Mouse (Mus musculus) lung, postnatal 0 days (tissue): ENCODE results near the gene Chchd4. TPM values are rescaled to one million over a fixed set of nuclear protein-coding genes. Genes with fewer than 3 reads are reported as not detected.
A peak's percentile ranks its signal among the peaks of the same experiment; 100 is the strongest.

ENCODE experiments used
- ATAC-seq: fragments of 200-750 bp; cut with Nextera tagmentation; 2 replicates; pipeline ENCODE4 v1.8.0; 2017; ENCODE audit warnings: moderate library complexity
- DNase-seq: peaks from one replicate; pipeline ENCODE4 v3.0.0-alpha.2; 2016; ENCODE audit warnings: low spot score
- H3K27ac ChIP-seq: fragments of 300-500 bp; sonication (generic); 2 replicates; pipeline ENCODE4 v1.5.1; 2014; ENCODE audit warnings: antibody characterized with exemption, mild to moderate bottlenecking, low read length, mixed read lengths
- H3K27me3 ChIP-seq: fragments of 300-500 bp; sonication (generic); replicated peaks from 2 replicates; pipeline ENCODE4 v1.6.1; 2014; ENCODE audit warnings: low read length, mixed read lengths; ENCODE audit not compliant: insufficient read depth
- H3K36me3 ChIP-seq: fragments of 300-500 bp; sonication (generic); 2 replicates; pipeline ENCODE4 v1.6.1; 2014; ENCODE audit warnings: low read length, mixed read lengths; ENCODE audit not compliant: insufficient read depth
- H3K4me1 ChIP-seq: fragments of 300-500 bp; sonication (generic); 2 replicates; pipeline ENCODE4 v1.6.1; 2014; ENCODE audit warnings: antibody characterized with exemption, low read depth, low read length, mixed read lengths; ENCODE audit not compliant: insufficient read depth
- H3K4me2 ChIP-seq: fragments of 300-500 bp; sonication (generic); replicated peaks from 2 replicates; pipeline ENCODE4 v1.6.1; 2014; ENCODE audit warnings: low read depth, mild to moderate bottlenecking, low read length, moderate library complexity, mixed read lengths
- H3K4me3 ChIP-seq: fragments of 300-500 bp; sonication (generic); 2 replicates; pipeline ENCODE4 v1.5.1; 2014; ENCODE audit warnings: low read depth, low read length
- H3K9ac ChIP-seq: fragments of 300-500 bp; sonication (generic); replicated peaks from 2 replicates; pipeline ENCODE4 v1.6.1; 2014; ENCODE audit warnings: low read depth, mild to moderate bottlenecking
- H3K9me3 ChIP-seq: fragments of 300-500 bp; sonication (generic); 2 replicates; pipeline ENCODE4 v1.6.1; 2016; ENCODE audit warnings: low read length, mixed read lengths
- CTCF ChIP-seq: IDR thresholded peaks from 2 replicates; pipeline ENCODE4 v1.5.1; 2016; ENCODE audit warnings: antibody characterized with exemption, mild to moderate bottlenecking
- EP300 ChIP-seq: IDR thresholded peaks from 2 replicates; pipeline ENCODE4 v1.6.1; 2016; ENCODE audit warnings: antibody characterized with exemption, mild to moderate bottlenecking, control low read depth
- WGBS: fragments of 180-500 bp; shearing (Covaris S2); extraction: QIAGEN DNeasy Blood & Tissue Kit; methylation state at CpG from one replicate; pipeline ENCODE4 v1.1.7; 2014; 5-methylcytosine and 5-hydroxymethylcytosine counted together
- polyA plus RNA-seq: library from polyadenylated mRNA; unstranded; fragments of >200 nt; fragmentation: Nextera tagmentation; extraction: Ambion mirVana; gene quantifications from 2 replicates; pipeline ENCODE4 v1.2.1, GENCODE M21; 2015

The Chchd4 gene
- polyA plus RNA-seq, 1 experiment from 2014 or later = 16.5 TPM

DNA sequence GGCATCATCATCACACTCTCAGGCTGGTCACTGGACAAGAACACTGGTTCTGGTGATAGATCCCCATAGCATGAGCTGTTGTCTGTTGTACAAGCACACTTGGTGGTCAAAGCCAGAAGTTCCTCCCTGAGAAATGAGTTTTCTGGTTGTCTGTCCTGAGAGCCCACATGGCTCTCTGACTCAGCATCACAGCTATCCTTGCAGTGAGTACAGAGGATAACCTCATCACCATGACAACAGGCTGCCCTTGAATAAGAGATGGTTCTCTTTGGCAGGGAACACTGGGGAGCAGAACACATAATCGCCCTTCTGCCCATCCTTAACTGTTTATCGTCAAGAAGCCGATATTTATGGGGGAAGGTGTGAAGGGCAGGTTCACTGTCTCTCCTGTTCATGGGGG is 28.0 kb downstream of the Chchd4 start:
- H3K9ac ChIP-seq = no peak overlapping the region
- whole genome bisulfite sequencing = 66% methylated on average over 3 of the region's 3 CpGs
- DNase-seq = no peak
- no peaks in the 10 kb centered on the region for H3K4me1 ChIP-seq
- H3K36me3 ChIP-seq = no peaks in the 10 kb centered on the region
- ATAC-seq = no peak
- no peaks in the 10 kb centered on the region for H3K9me3 ChIP-seq
- no peak overlapping the region for H3K4me2 ChIP-seq
- TF ChIP-seq CTCF = no peak
- TF ChIP-seq EP300 = no peak
- no peak overlapping the region for H3K4me3 ChIP-seq
- no peak overlapping the region for H3K27ac ChIP-seq
- H3K27me3 ChIP-seq = no peaks in the 10 kb centered on the region

DNA sequence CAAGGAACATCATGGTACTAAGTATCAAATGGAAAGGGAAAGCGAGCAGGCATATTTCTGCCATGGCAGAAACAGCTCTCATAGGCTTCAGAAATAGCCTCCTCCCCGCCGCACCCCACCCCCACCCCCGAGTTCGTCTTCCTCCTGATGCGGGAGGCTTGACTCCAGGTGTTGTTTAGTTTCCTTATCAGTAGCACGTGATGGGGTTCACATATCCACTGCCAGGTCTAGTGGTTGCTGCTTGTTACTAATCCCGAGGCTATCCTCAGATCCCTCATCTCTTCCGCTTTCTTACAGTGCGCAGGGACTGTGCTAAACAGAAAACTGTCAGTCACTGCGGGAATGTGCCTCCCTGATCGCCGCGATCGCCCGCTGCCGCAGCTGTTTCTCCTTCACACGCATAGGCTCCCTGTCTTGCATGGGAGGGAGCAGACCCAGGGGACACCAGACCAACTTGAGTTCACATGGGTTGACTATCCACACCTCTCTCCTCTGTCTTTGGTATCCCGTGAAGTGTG is 32.1 kb downstream of the Chchd4 start:
- Histone ChIP-seq H3K4me3 (peak overlapping the region; percentile 59), H3K27me3 (no peaks in the 10 kb centered on the region), H3K36me3 (no peaks in the 10 kb centered on the region), H3K4me2 (peak overlapping the region; percentile 84), H3K9me3 (no peaks in the 10 kb centered on the region), H3K4me1 (no peaks in the 10 kb centered on the region), H3K27ac (peak overlapping the region; percentile 64), H3K9ac (peak overlapping the region; percentile 37)
- no peak for TF ChIP-seq CTCF
- no peak for TF ChIP-seq EP300
- ATAC-seq (peak; percentile 58), DNase-seq (peak; percentile 53)
- under 1% methylated on average over 19 of the region's 19 CpGs for WGBS

GRCm38 (mm10) chr6:91440474-91441144 is 32.7 kb downstream of the Chchd4 start:
- Histone ChIP-seq H3K9me3 (no peaks in the 10 kb centered on the region), H3K4me3 (peak overlapping the region; percentile 59), H3K4me2 (peak overlapping the region; percentile 84), H3K27me3 (no peaks in the 10 kb centered on the region), H3K36me3 (no peaks in the 10 kb centered on the region), H3K27ac (peak overlapping the region; percentile 64), H3K4me1 (no peaks in the 10 kb centered on the region), H3K9ac (peak overlapping the region; percentile 37)
- 1% methylated on average over 30 of the region's 30 CpGs for WGBS
- TF ChIP-seq CTCF = no peak
- TF ChIP-seq EP300 = no peak
- DNase-seq (peak; percentile 98), ATAC-seq (peak; percentile 99)

- Histone ChIP-seq H3K4me2 (no peak overlapping the region), H3K27me3 (no peaks in the 10 kb centered on the region), H3K27ac (no peak overlapping the region), H3K9ac (no peak overlapping the region), H3K4me1 (no peaks in the 10 kb centered on the region), H3K9me3 (no peaks in the 10 kb centered on the region), H3K4me3 (no peak overlapping the region), H3K36me3 (no peaks in the 10 kb centered on the region)
- no peak for ATAC-seq
- TF ChIP-seq CTCF = no peak
- TF ChIP-seq EP300 = no peak
- DNase-seq = no peak
- WGBS = 42% methylated on average over 4 of the region's 4 CpGs
These were observed 49.2 kb downstream of the Chchd4 start for GRCm38 (mm10) chr6:91424151-91424550.

DNA sequence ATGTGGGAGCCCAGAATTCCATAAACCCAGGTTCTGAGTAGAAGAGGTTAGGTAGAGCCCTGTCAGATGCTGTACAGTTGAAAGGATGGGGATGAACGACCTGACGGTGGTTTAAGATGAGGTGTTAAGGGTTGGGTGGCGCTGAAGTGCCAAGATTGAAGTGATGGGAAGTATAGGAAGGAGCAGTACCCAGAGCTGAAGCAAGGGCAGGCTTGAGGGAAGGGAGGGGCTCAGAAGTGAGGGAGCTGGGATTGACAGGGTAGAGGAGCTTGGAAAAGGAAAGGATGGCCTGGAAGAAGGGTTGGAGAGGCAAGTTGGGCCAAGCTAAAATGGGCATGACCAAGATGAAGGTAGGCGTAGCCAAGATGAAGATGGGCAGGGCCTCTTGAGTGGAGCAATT is 51.7 kb downstream of the Chchd4 start:
- Histone ChIP-seq H3K9ac (no peak overlapping the region), H3K27me3 (no peaks in the 10 kb centered on the region), H3K4me2 (no peak overlapping the region), H3K27ac (no peak overlapping the region), H3K36me3 (no peaks in the 10 kb centered on the region), H3K4me3 (no peak overlapping the region), H3K4me1 (no peaks in the 10 kb centered on the region), H3K9me3 (no peaks in the 10 kb centered on the region)
- 71% methylated on average over 4 of the region's 4 CpGs for WGBS
- ATAC-seq = no peak
- TF ChIP-seq EP300 = no peak
- DNase-seq = no peak

DNA sequence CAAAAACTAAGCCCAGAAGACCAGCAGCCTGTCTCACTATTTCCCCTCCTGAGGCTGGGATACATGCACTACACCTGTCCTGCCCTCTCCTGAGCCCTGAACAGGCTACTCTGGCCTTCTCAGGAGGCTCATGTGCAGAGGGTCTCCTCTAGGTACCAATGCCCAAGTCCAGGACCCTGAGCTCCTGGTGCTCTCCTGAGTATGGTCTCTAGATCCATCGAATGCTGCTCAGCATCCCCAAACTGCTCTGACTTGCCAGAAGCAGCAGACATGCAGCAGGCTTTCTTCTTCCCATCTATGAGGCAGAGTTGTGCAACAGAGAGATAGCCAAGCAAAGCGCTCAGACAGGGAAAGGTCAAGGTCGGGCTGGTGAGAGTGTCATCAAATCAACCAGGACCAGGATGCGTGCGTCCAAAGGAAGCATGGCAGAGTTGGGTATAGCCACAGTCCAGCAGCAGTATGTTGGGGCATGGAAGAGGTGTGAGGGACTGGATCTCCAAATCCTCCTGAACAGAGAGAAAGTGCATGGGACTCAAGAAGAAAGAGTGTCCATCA is 56.0 kb downstream of the Chchd4 start:
- no peaks in the 10 kb centered on the region for H3K4me1 ChIP-seq
- H3K36me3 ChIP-seq = no peaks in the 10 kb centered on the region
- DNase-seq (no peak), ATAC-seq (no peak)
- H3K27me3 ChIP-seq = peaks cover 12% of the 10 kb centered on the region; the same call in 1 of the 2 replicates
- H3K4me3 ChIP-seq = no peak overlapping the region
- no peak overlapping the region for H3K4me2 ChIP-seq
- 60% methylated on average over 5 of the region's 5 CpGs for WGBS
- no peak overlapping the region for H3K27ac ChIP-seq
- no peaks in the 10 kb centered on the region for H3K9me3 ChIP-seq
- H3K9ac ChIP-seq = no peak overlapping the region
- no peak for TF ChIP-seq CTCF
- no peak for TF ChIP-seq EP300
